Mouse (Mus musculus): ENCODE measurements around the gene Fndc3b. TPM values are rescaled to one million over a fixed set of nuclear protein-coding genes. Genes with fewer than 3 reads are reported as not detected.

The Fndc3b gene
- total and polyA plus RNA-seq, 2 experiments from 2014 or later, result 16.4 to 57.1 TPM

GRCm38 (mm10) chr3:27519481-27519880 lies 191.6 kb downstream of the Fndc3b start:
- H3K9ac ChIP-seq (replicated peaks; ENCODE audit: low read depth, low read length), result no peak overlapping the region
- H3K4me1 ChIP-seq (ENCODE audit: control insufficient read depth, insufficient read depth), result peaks cover 5% of the 10 kb centered on the region
- H3K27me3 ChIP-seq (ENCODE audit: control insufficient read depth, insufficient read depth, low read length), result no peaks in the 10 kb centered on the region
- H3K36me3 ChIP-seq (replicated peaks; ENCODE audit: control insufficient read depth, insufficient read depth, low read length), result 0 out of 2 replicates have a peak, but pooled peaks cover 4% of the 10 kb centered on the region
- no peak for TF ChIP-seq CTCF (IDR thresholded peaks at IDR 0.05; ENCODE audit: low read depth)
- TF ChIP-seq EP300 (IDR thresholded peaks at IDR 0.05; ENCODE audit: low read depth), result no peak
- H3K9me3 ChIP-seq (replicated peaks; ENCODE audit: control insufficient read depth, low read length), result no peaks in the 10 kb centered on the region
- H3K4me2 ChIP-seq (ENCODE audit: low read depth, low read length), result no peak overlapping the region
- H3K4me3 ChIP-seq (ENCODE audit: low read depth, low read length), result no peak overlapping the region
- 81% methylated on average over 6 of the region's 6 CpGs for WGBS
- DNase-seq (ENCODE audit: low spot score) (peak; percentile 20), ATAC-seq (ENCODE audit: insufficient read depth, low read depth) (peak; percentile 42)
- H3K27ac ChIP-seq (ENCODE audit: low read depth), result peak overlapping the region; percentile 62; the same call in 1 of the 2 replicates

DNA sequence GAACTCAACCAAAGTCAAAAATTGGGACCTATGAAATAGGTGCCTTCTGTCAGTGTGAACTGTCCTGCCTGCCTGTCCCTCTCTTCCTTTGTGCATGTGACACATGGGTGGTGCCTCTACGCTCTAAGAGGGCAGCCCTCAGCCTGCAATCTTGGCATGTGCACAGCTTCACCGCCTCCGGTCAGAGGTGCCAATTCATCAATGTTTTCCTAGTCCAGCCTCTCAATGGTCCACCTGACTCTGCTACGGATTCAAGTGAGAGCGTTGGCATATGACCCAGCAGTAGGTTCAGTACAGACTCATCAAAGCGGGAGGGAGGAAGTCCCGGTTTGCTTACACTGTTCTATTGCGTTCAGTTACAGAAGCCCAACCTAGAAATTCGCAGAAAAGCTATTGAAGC lies 192.2 kb downstream of the Fndc3b start:
- Histone ChIP-seq H3K4me2 (ENCODE audit: low read depth, low read length) (no peak overlapping the region), H3K27me3 (ENCODE audit: control insufficient read depth, insufficient read depth, low read length) (no peaks in the 10 kb centered on the region), H3K4me3 (ENCODE audit: low read depth, low read length) (no peak overlapping the region), H3K4me1 (ENCODE audit: control insufficient read depth, insufficient read depth) (peaks cover 5% of the 10 kb centered on the region), H3K9me3 (replicated peaks; ENCODE audit: control insufficient read depth, low read length) (no peaks in the 10 kb centered on the region), H3K9ac (replicated peaks; ENCODE audit: low read depth, low read length) (no peak overlapping the region), H3K36me3 (replicated peaks; ENCODE audit: control insufficient read depth, insufficient read depth, low read length) (peaks cover 8% of the 10 kb centered on the region; the same call in 1 of the 2 replicates), H3K27ac (ENCODE audit: low read depth) (peak overlapping the region; percentile 62)
- 58% methylated on average over 9 of the region's 9 CpGs for WGBS
- TF ChIP-seq CTCF (IDR thresholded peaks at IDR 0.05; ENCODE audit: low read depth), result no peak
- ATAC-seq (ENCODE audit: insufficient read depth, low read depth) (peak; percentile 49), DNase-seq (ENCODE audit: low spot score) (peak; percentile 21)

GRCm38 (mm10) chr3:27516536-27516935 lies 194.6 kb downstream of the Fndc3b start:
- peaks cover 12% of the 10 kb centered on the region; the same call in 1 of the 2 replicates for H3K36me3 ChIP-seq (replicated peaks; ENCODE audit: control insufficient read depth, insufficient read depth, low read length)
- no peaks in the 10 kb centered on the region for H3K4me1 ChIP-seq (ENCODE audit: control insufficient read depth, insufficient read depth)
- no peak overlapping the region for H3K27ac ChIP-seq (ENCODE audit: low read depth)
- H3K27me3 ChIP-seq (ENCODE audit: control insufficient read depth, insufficient read depth, low read length), result no peaks in the 10 kb centered on the region
- 34% methylated on average over 5 of the region's 5 CpGs for WGBS
- DNase-seq (ENCODE audit: low spot score) (no peak), ATAC-seq (ENCODE audit: insufficient read depth, low read depth) (no peak)
- H3K9ac ChIP-seq (replicated peaks; ENCODE audit: low read depth, low read length), result no peak overlapping the region
- TF ChIP-seq EP300 (IDR thresholded peaks at IDR 0.05; ENCODE audit: low read depth) (no peak), CTCF (IDR thresholded peaks at IDR 0.05; ENCODE audit: low read depth) (peak; percentile 48)
- no peak overlapping the region for H3K4me2 ChIP-seq (ENCODE audit: low read depth, low read length)
- H3K4me3 ChIP-seq (ENCODE audit: low read depth, low read length), result no peak overlapping the region
- H3K9me3 ChIP-seq (replicated peaks; ENCODE audit: control insufficient read depth, low read length), result no peaks in the 10 kb centered on the region

DNA sequence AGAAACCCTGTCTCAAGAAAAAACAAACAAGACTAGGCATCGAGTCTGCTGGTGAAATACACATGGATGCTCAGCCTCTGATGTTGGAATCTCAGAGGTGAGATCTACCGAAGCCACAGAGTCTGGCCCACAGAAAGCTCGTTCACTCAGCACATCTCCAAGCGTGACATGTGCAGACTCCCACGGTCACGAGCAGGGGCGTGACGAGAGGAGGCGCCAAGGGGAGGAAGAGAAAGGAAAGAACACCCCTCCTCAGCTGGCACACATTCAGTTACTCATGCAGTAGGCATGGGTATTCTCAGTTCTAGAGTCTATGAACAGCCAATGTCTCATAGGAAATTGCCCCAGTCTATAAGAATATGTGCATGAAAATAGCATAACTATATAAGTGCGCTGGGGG lies 199.3 kb downstream of the Fndc3b start:
- no peaks in the 10 kb centered on the region for H3K27me3 ChIP-seq (ENCODE audit: control insufficient read depth, insufficient read depth, low read length)
- H3K36me3 ChIP-seq (replicated peaks; ENCODE audit: control insufficient read depth, insufficient read depth, low read length), result peaks cover 32% of the 10 kb centered on the region
- H3K4me3 ChIP-seq (ENCODE audit: low read depth, low read length), result no peak overlapping the region
- DNase-seq (ENCODE audit: low spot score) (no peak), ATAC-seq (ENCODE audit: insufficient read depth, low read depth) (no peak)
- H3K4me2 ChIP-seq (ENCODE audit: low read depth, low read length), result no peak overlapping the region
- H3K9ac ChIP-seq (replicated peaks; ENCODE audit: low read depth, low read length), result no peak overlapping the region
- no peaks in the 10 kb centered on the region for H3K9me3 ChIP-seq (replicated peaks; ENCODE audit: control insufficient read depth, low read length)
- no peak overlapping the region for H3K27ac ChIP-seq (ENCODE audit: low read depth)
- 0 out of 2 replicates have a peak, but pooled peaks cover 2% of the 10 kb centered on the region for H3K4me1 ChIP-seq (ENCODE audit: control insufficient read depth, insufficient read depth)
- TF ChIP-seq CTCF (IDR thresholded peaks at IDR 0.05; ENCODE audit: low read depth) (no peak), EP300 (IDR thresholded peaks at IDR 0.05; ENCODE audit: low read depth) (no peak)
- 72% methylated on average over 10 of the region's 10 CpGs for WGBS

DNA sequence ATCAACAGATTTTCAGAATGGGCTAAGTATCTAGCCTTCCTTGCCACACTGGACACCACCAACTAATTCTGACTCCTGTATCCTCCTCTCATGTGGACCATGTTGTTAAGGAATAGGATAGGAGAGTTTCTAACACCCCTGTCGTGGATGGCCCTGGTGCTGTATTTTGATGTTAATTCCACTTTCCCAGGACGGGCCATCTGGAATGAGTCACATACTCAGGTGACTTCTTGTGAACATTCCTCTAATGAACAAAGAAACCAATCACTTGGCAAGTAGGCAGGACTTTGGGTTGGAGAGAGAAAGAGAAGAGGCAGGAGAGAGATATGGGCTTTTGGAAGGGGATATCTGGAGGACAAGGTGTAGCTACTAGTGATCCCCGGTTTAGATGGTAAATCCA lies 204.2 kb downstream of the Fndc3b start:
- Histone ChIP-seq H3K4me2 (ENCODE audit: low read depth, low read length) (no peak overlapping the region), H3K4me3 (ENCODE audit: low read depth, low read length) (no peak overlapping the region), H3K27ac (ENCODE audit: low read depth) (no peak overlapping the region), H3K27me3 (ENCODE audit: control insufficient read depth, insufficient read depth, low read length) (no peaks in the 10 kb centered on the region), H3K9me3 (replicated peaks; ENCODE audit: control insufficient read depth, low read length) (no peaks in the 10 kb centered on the region), H3K9ac (replicated peaks; ENCODE audit: low read depth, low read length) (no peak overlapping the region), H3K4me1 (ENCODE audit: control insufficient read depth, insufficient read depth) (peaks cover 41% of the 10 kb centered on the region), H3K36me3 (replicated peaks; ENCODE audit: control insufficient read depth, insufficient read depth, low read length) (peaks cover 38% of the 10 kb centered on the region)
- TF ChIP-seq EP300 (IDR thresholded peaks at IDR 0.05; ENCODE audit: low read depth) (no peak), CTCF (IDR thresholded peaks at IDR 0.05; ENCODE audit: low read depth) (no peak)
- WGBS, result 83% methylated on average over 3 of the region's 3 CpGs
- ATAC-seq (ENCODE audit: insufficient read depth, low read depth), result no peak
- no peak for DNase-seq (ENCODE audit: low spot score)

- no peak for ATAC-seq (ENCODE audit: insufficient read depth, low read depth)
- H3K4me3 ChIP-seq (ENCODE audit: low read depth, low read length), result no peak overlapping the region
- no peaks in the 10 kb centered on the region for H3K27me3 ChIP-seq (ENCODE audit: control insufficient read depth, insufficient read depth, low read length)
- no peak overlapping the region for H3K9ac ChIP-seq (replicated peaks; ENCODE audit: low read depth, low read length)
- no peak for DNase-seq (ENCODE audit: low spot score)
- peak overlapping the region; percentile 87; the same call in 1 of the 2 replicates for H3K27ac ChIP-seq (ENCODE audit: low read depth)
- no peak overlapping the region for H3K4me2 ChIP-seq (ENCODE audit: low read depth, low read length)
- 63% methylated on average over 3 of the region's 3 CpGs for WGBS
- peaks cover 41% of the 10 kb centered on the region for H3K4me1 ChIP-seq (ENCODE audit: control insufficient read depth, insufficient read depth)
- peaks cover 49% of the 10 kb centered on the region for H3K36me3 ChIP-seq (replicated peaks; ENCODE audit: control insufficient read depth, insufficient read depth, low read length)
- H3K9me3 ChIP-seq (replicated peaks; ENCODE audit: control insufficient read depth, low read length), result no peaks in the 10 kb centered on the region
- TF ChIP-seq CTCF (IDR thresholded peaks at IDR 0.05; ENCODE audit: low read depth) (no peak), EP300 (IDR thresholded peaks at IDR 0.05; ENCODE audit: low read depth) (no peak)
These were observed 205.5 kb downstream of the Fndc3b start for GRCm38 (mm10) chr3:27505582-27505981.
